In genomic region chr5:34761934-34762611, GRCm38 (mm10) we compare ENCODE assay signal across 8 mouse cellular contexts. TPM values are rescaled to one million over a fixed set of nuclear protein-coding genes. Genes with fewer than 3 reads are reported as not detected.
DNase-seq lines count a peak whose midpoint lies in the region; ATAC-seq and TF ChIP-seq lines count a peak whose summit lies in the region.

No protein-coding gene starts in this region.

- ATAC-seq in hindbrain, postnatal 0 days: peak; percentile 58
- ATAC-seq in megakaryocyte, adult 5-6 weeks (ENCODE audit: poor library complexity, severe bottlenecking): peak; percentile 29

- H3K4me1 ChIP-seq in hindbrain, postnatal 0 days (ENCODE audit: insufficient read depth, low read length): peaks cover 3% of the 10 kb centered on the region; the same call in 1 of the 2 replicates

- H3K36me3 ChIP-seq in hindbrain, postnatal 0 days (ENCODE audit: insufficient read depth, low read length): no peaks in the 10 kb centered on the region

- DNase-seq in thymus, adult 18-20 months: peak; percentile 31 to 43
- no peak for DNase-seq in thymus, postnatal 0 days (ENCODE audit: low spot score)
- peak; percentile 60 to 69 for DNase-seq in cerebellum, postnatal 14 days
- DNase-seq in frontal cortex, postnatal 36 days (ENCODE audit: low spot score in 2 of 2): peak; percentile 53 to 60
- DNase-seq in hindbrain, postnatal 0 days (ENCODE audit: low spot score): peak; percentile 63
- peak; percentile 38 to 61 for DNase-seq in left cerebral cortex, adult 9 months (ENCODE audit: low spot score in 2 of 2)
- peak; percentile 56 to 67 for DNase-seq in spleen, postnatal 10 days (ENCODE audit: low spot score in 2 of 2)

- no peaks in the 10 kb centered on the region for H3K27me3 ChIP-seq in hindbrain, postnatal 0 days (ENCODE audit: insufficient read depth, low read length)

- H3K4me2 ChIP-seq in hindbrain, postnatal 0 days (ENCODE audit: low read depth, low read length): peak overlapping the region; percentile 63

- H3K27ac ChIP-seq in hindbrain, postnatal 0 days: peak overlapping the region; percentile 90

- WGBS in hindbrain, postnatal 0 days: under 1% methylated on average over 42 of the region's 54 CpGs

- no peaks in the 10 kb centered on the region for H3K9me3 ChIP-seq in hindbrain, postnatal 0 days (ENCODE audit: low read length)

- TF ChIP-seq CTCF in hindbrain, postnatal 0 days (IDR thresholded peaks at IDR 0.05; ENCODE audit: low read depth): no peak

- peak overlapping the region; percentile 81 for H3K9ac ChIP-seq in hindbrain, postnatal 0 days (replicated peaks; ENCODE audit: low read length)

- peak overlapping the region; percentile 85 for H3K4me3 ChIP-seq in hindbrain, postnatal 0 days (ENCODE audit: low read length)

RNA-seq across cellular contexts. Expression of gene Htt, which starts 0.5 kb away (rescaled TPM):
- polyA plus RNA-seq in thymus, postnatal 0 days (2015; fragmentation: Nextera tagmentation; extraction: Ambion mirVana): 5.6 and 8.3 TPM in 2 replicates
- total RNA-seq in hindbrain, postnatal 0 days (2014; rRNA removed): 37.4 and 44.0 TPM in 2 replicates
- 7.5 and 8.0 TPM in 2 replicates for polyA plus RNA-seq in hindbrain, postnatal 0 days (2015; fragmentation: Nextera tagmentation; extraction: Ambion mirVana)
- total RNA-seq in megakaryocyte, adult 5-6 weeks (2015): 15.2 and 15.4 TPM in 2 replicates
- 15.4 and 16.3 TPM in 2 replicates for total RNA-seq in megakaryocyte, adult 5-6 weeks (2017)
